Mouse (Mus musculus): ENCODE results near the gene Nxt1.

DNA sequence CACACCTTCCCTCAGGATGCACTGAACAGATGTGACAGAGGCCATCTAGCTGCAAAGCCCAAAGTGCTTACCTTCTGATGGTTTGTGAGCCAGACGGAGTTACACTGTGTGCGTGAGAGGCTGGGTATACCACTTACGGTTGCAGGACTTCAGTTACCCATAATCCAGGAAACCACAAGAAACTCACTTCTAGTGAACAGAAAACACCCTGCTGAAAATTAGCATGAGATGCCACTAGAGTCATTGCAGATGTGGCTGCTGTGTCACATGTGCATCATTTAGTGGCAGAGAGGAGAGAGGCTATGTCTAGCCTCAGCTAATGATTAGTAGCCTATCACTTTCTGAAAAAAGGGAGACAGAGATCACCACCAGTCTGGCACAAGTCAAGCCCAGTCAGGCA is 47.9 kb upstream of the Nxt1 start:
- TF ChIP-seq CTCF (IDR thresholded peaks at IDR 0.05; ENCODE audit: extremely low read depth, insufficient read depth, insufficient read length, insufficient replicate concordance) (no peak), POLR2A (IDR thresholded peaks at IDR 0.05; ENCODE audit: low read depth, low read length) (no peak)
